Mouse (Mus musculus): ENCODE data around the gene Uvrag.

Uvrag gene

GRCm38 (mm10) chr7:99140984-99141918 is at the start of gene Uvrag:
TSS of gene Uvrag (minus strand) at chr7:99141141.
- DNase-seq: peak; percentile 97

DNA sequence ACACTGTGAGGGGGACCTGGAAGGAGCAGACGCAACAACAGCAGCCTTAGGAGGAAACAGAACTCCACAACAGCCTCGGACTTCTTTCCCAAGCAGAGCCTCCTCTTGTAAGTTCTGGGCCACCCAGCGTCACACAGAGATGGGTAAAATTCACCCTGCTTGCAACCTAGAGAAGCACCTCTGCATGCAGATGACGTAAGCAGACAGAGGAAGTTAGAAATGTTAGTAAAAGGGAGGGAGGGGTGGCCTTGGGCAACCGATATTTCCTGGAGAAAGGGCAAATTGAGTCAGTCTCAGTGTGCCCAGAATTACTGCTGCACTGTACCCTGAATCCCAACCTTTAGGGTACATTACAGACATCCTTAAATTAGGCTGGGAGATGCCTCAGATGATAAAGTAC is 48.9 kb upstream of the Uvrag start:
- no peak for DNase-seq

DNA sequence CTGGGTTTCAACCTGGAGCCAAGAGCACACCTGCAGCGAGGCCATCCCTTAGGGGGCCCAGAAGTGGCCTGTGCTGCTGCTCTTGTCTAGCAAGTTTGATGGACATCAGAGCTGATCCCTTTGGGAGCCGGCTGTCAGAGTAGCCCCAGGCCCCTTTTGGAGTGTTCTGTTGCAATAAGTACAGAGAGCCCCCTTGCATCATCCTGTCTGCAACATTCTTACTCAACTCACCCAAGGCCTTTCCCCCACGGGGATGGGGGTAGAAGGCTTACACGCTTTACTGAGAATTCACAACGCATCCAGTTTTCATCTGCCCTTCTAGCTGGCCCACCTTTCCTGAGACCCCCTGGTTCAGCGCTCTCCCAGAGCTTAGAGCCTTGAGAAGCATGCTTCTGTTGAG is 47.7 kb upstream of the Uvrag start:
- DNase-seq: peak; percentile 12

DNA sequence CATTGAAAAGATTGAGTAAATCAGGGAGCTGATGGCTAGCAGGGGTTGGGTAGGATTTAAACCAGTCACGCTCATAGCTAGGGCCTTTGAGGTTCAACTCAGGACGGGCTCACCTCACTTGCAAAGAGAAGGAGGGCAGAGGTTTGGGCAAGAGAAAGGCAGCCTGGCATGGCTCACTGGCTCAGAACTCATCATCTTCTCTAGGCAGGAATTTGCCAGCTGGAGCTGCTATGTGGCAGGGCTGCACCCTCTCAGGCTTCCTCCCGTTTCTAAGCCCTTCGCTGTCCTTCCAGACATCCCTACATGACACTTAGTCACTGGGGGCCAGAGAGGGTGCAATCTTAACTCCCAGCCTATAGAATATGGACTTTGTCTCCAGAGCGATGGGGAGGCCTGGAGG is 46.5 kb upstream of the Uvrag start:
- no peak for DNase-seq

DNA sequence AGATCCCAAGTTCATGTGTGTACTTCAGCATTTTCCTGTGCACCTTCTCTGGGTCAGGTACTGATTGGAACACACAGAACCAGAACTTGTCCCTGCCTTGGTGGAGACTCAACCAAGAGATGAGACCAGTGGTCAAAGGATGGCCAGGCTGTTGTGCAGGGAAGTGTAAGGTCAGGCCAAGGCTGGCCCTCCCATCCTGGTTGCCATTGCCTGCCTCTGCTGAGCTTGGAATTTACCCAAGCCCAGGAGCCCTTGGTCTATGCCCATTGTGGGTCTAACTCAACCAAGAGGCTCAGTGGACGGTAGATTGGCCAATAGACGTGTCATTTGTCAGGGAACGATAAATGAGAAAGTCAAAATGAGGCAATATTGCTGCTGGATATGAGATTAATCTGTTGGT is 44.5 kb upstream of the Uvrag start:
- no peak for DNase-seq

DNA sequence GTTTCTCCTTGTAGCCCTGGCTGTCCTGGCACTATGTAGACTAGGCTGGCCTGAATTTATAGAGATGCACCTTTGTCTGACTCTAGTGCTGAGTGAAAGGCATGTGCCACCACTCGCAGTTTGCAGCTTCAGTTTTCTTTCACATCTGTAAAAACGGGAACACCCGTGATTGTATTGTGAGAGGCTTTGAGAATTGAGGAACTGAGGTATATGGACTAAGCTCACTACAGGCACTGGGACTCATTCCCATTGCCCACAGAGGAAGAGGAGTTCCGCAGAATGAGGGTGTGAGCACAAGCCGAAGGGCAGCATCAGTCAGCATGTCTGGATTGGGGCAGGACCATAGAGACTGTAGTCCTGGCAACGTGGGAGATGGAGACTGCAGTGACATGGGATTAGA is 42.8 kb upstream of the Uvrag start:
- DNase-seq: no peak

DNA sequence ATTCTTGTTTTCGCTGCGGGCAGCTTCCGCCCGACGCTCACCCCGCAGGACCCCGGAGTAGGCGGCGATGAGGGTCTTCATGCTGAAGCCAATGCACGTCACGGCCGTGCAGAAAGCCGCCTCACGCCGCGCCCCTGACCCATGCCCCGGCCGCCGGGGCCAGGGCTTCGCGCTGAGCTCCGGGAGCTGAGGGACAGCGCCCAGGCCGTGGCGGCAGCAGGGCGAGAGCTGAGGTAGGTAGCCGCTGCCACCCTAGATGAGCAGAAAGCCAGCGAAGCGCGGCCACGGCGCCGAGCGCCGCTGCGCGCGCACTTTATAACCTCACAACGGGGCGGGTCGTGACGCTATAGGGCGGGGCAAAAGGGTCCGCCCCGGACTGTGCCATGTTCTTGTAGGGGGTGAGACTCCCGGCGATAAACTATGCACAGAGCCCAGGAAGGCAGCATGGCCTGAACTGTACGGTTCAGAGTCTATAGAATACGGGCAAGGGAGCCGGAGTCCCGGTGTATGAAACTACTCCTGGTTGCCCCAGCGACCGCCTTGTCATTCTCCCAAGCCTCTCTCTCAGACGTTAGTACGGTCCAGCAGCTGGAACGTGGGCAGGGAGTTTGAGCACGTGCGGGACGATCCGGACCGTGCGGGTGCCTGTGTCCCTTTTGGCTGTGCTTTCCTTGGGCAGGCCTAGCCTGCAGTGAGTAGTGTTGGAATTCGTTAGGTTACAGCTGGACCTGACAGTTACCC is 41.7 kb upstream of the Uvrag start, which contains the start of gene Dgat2:
Gene Dgat2, minus strand, starts transcription at position 288 of the 741 bp plus-strand sequence.
- peak; percentile 88 for DNase-seq

GRCm38 (mm10) chr7:99181619-99182431 is 40.9 kb upstream of the Uvrag start:
- DNase-seq: peak; percentile 15

GRCm38 (mm10) chr7:99180162-99180561 is 39.2 kb upstream of the Uvrag start:
- DNase-seq: no peak

- DNase-seq: no peak
Observed at GRCm38 (mm10) chr7:99179271-99179670, 38.3 kb upstream of the Uvrag start.

DNA sequence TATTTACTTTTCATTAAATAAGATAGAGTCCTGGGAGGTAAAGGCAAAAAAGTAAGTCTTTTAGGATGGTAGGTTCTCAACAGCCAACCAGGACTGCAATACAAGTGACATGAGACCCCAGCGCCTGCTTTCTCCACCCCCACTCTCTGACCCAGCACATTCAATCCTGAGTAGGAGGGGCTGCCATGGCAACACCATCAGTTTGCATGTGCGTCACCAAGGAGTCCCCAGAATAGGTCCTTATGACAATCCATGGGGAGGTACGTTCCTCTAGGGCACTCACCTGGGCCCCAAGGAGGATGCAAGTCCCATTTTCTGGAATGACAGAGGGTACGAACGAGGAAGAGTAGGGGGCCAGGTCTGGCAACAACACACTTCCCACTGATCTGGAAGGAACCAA is 36.4 kb upstream of the Uvrag start:
- no peak for DNase-seq

- no peak for DNase-seq
Observed at GRCm38 (mm10) chr7:99175666-99176065, 34.7 kb upstream of the Uvrag start.

- DNase-seq: no peak
Observed at GRCm38 (mm10) chr7:99175118-99175517, 34.2 kb upstream of the Uvrag start.

GRCm38 (mm10) chr7:99174006-99174405 is 33.1 kb upstream of the Uvrag start:
- no peak for DNase-seq

DNA sequence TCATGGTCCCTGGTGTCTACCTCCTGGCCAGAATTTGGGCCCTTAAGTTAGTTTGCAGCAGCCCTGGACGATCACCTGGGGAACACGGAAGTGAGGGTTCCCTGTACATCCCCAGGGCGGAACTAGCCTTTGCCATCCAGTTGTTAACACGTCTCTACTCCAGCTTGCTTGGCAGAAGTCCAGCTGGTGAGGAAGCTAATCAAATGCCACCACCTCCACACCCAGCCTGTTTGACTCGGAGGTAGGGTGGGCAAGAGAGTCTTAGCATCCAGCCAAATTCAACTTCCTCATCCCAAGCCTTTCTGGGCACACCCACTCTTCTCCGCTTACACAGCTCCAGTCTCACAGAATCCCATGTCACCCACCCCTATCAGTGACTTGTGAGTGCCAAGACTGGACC is 32.0 kb upstream of the Uvrag start:
- no peak for DNase-seq

GRCm38 (mm10) chr7:99171730-99172463 is 31.0 kb upstream of the Uvrag start:
- DNase-seq: no peak

DNA sequence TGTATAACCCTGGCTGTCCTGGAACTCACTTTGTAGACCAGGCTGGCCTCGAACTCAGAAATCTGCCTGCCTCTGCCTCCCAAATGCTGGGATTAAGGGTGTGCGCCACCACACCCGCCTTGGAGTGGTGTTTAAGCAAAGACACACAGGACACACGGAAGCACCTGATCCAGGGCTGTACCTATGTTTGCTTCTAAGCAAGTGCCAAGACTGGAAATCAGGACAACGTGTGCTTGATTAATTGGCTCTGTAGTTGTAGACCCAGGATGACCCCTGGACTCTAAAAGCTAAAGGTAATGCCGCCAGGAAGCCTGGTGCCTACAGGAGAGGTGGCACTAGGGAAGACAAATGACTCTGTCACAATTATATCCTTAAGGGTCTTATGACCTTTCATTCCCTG is 29.6 kb upstream of the Uvrag start:
- no peak for DNase-seq

DNA sequence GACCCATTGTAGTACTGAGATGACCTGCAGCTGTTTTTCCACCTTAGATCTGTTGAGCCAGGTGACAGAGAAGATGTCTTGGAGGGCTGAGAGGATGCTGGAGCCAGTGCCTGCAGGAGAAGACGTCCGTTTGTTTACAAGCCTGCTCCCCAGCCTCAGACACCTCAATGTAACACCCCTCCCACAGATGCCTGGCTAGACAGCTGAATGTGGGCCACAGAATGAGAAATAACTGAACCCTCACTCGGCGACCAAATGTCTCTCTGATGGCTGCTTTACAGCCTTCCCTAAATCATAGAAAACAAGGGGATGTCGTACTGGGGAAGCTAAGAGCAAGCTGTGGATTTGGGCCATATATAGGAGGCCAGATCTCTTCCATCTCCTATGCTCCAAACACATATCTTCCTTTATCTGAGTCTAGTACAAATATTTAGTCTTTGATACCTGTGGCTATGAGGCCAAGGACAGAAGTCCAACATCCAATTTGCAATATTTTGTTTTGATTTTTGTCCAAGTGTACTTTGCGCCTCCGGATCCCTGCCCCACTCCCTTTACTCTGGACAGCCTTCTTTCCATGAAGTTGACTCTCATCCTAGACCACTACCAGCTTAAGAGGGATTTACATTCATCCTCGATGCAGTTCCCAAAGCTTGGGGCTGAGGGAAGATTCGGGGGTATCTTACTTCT is 28.9 kb upstream of the Uvrag start:
- no peak for DNase-seq

DNA sequence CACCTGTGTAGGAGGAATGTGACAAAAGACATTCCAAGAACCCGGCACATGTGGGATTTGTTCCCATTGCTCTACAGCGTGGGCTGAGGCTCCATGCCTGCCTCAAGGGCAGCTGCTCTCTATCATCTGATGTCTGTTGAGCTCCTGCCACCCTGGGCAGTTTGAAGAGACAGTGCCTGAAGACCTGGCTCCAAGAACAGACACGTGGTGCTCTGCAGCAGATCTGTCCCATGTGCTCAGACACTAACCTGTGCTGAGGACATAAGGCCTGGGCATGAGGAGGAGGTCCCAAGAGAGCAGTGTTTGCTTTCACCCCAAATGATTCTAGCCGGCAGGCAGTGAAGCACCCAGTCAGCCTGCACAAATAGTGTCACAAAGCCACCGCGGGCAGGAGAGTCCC is 27.8 kb upstream of the Uvrag start:
- no peak for DNase-seq

GRCm38 (mm10) chr7:99167939-99168338 is 27.0 kb upstream of the Uvrag start:
- peak; percentile 60 for DNase-seq

DNA sequence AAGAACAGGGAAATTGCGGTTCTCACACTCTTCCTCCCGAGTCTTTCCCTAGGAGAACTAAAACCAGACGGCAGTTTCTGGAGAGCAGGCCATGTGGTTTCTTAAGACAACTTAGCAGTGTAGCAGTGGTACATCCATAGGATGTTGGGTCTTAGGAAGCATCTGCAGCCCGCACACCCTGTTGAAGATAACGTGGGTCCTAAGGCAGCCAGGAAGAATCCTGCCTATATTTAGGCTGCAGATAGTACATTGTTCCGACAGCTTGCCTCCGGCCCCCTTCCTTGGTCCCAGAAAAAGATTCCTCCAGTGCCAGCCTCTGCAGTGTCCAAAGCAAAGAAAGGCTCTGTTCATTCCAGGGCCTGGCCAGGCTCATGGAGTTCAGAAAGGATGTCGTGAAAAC is 25.2 kb upstream of the Uvrag start:
- DNase-seq: no peak

Measured in liver (tissue).